Mouse (Mus musculus): Measurements from ENCODE around the gene Tmem150c. TPM values are rescaled to one million over a fixed set of nuclear protein-coding genes. Genes with fewer than 3 reads are reported as not detected.

The Tmem150c gene
- polyA plus RNA-seq, 1 experiment from 2014 or later, result 0.11 TPM

- no peaks in the 10 kb centered on the region for H3K79me2 ChIP-seq (ENCODE audit: inconsistent target)
- H3K36me3 ChIP-seq (ENCODE audit: inconsistent target), result peaks cover 40% of the 10 kb centered on the region; the same call in 1 of the 2 replicates
- H3K4me3 ChIP-seq (ENCODE audit: inconsistent target), result no peak overlapping the region
- WGBS (ENCODE audit: missing documents), result 94% methylated on average over 16 of the region's 16 CpGs
- H3K27ac ChIP-seq, result no peak overlapping the region
Observed at GRCm38 (mm10) chr5:100067579-100067978, 92.0 kb downstream of the Tmem150c start.

GRCm38 (mm10) chr5:100060876-100061275 lies 98.7 kb downstream of the Tmem150c start:
- H3K4me3 ChIP-seq (ENCODE audit: inconsistent target), result no peak overlapping the region
- peaks cover 51% of the 10 kb centered on the region for H3K36me3 ChIP-seq (ENCODE audit: inconsistent target)
- peaks cover 11% of the 10 kb centered on the region; the same call in 1 of the 2 replicates for H3K79me2 ChIP-seq (ENCODE audit: inconsistent target)
- WGBS (ENCODE audit: missing documents), result 95% methylated on average over 14 of the region's 14 CpGs
- H3K27ac ChIP-seq, result no peak overlapping the region

GRCm38 (mm10) chr5:100059326-100059725 lies 100.3 kb downstream of the Tmem150c start:
- WGBS (ENCODE audit: missing documents), result 94% methylated on average over 6 of the region's 6 CpGs
- peaks cover 43% of the 10 kb centered on the region for H3K36me3 ChIP-seq (ENCODE audit: inconsistent target)

GRCm38 (mm10) chr5:100058729-100059128 lies 100.9 kb downstream of the Tmem150c start:
- no peak overlapping the region for H3K4me3 ChIP-seq (ENCODE audit: inconsistent target)
- 98% methylated on average over 6 of the region's 6 CpGs for WGBS (ENCODE audit: missing documents)
- peaks cover 37% of the 10 kb centered on the region for H3K36me3 ChIP-seq (ENCODE audit: inconsistent target)
- peaks cover 32% of the 10 kb centered on the region; the same call in 1 of the 2 replicates for H3K79me2 ChIP-seq (ENCODE audit: inconsistent target)
- H3K27ac ChIP-seq, result no peak overlapping the region

More at GRCm38 (mm10) chr5:100059326-100059725, 100.3 kb downstream of the Tmem150c start:
- no peak overlapping the region for H3K4me3 ChIP-seq (ENCODE audit: inconsistent target)
- H3K79me2 ChIP-seq (ENCODE audit: inconsistent target), result peaks cover 26% of the 10 kb centered on the region; the same call in 1 of the 2 replicates
- no peak overlapping the region for H3K27ac ChIP-seq

- H3K79me2 ChIP-seq (ENCODE audit: inconsistent target), result peaks cover 42% of the 10 kb centered on the region; the same call in 1 of the 2 replicates
- peaks cover 28% of the 10 kb centered on the region for H3K36me3 ChIP-seq (ENCODE audit: inconsistent target)
- no peak overlapping the region for H3K27ac ChIP-seq
- WGBS (ENCODE audit: missing documents), result 98% methylated on average over 10 of the region's 15 CpGs
- H3K4me3 ChIP-seq (ENCODE audit: inconsistent target), result no peak overlapping the region
Observed at GRCm38 (mm10) chr5:100057461-100058209, 102.0 kb downstream of the Tmem150c start.

- Histone ChIP-seq H3K36me3 (ENCODE audit: inconsistent target) (peaks cover 10% of the 10 kb centered on the region; the same call in 1 of the 2 replicates), H3K27ac (no peak overlapping the region), H3K79me2 (ENCODE audit: inconsistent target) (peaks cover 59% of the 10 kb centered on the region), H3K4me3 (ENCODE audit: inconsistent target) (no peak overlapping the region)
- 98% methylated on average over 5 of the region's 5 CpGs for WGBS (ENCODE audit: missing documents)
Observed at GRCm38 (mm10) chr5:100055866-100056369, 103.7 kb downstream of the Tmem150c start.

- WGBS (ENCODE audit: missing documents), result 86% methylated on average over 11 of the region's 11 CpGs
- Histone ChIP-seq H3K36me3 (ENCODE audit: inconsistent target) (peaks cover 6% of the 10 kb centered on the region; the same call in 1 of the 2 replicates), H3K27ac (no peak overlapping the region), H3K79me2 (ENCODE audit: inconsistent target) (peaks cover 68% of the 10 kb centered on the region), H3K4me3 (ENCODE audit: inconsistent target) (no peak overlapping the region)
Observed at GRCm38 (mm10) chr5:100054807-100055547, 104.6 kb downstream of the Tmem150c start.

- Histone ChIP-seq H3K79me2 (ENCODE audit: inconsistent target) (peaks cover 91% of the 10 kb centered on the region), H3K4me3 (ENCODE audit: inconsistent target) (no peak overlapping the region), H3K27ac (no peak overlapping the region), H3K36me3 (ENCODE audit: inconsistent target) (no peaks in the 10 kb centered on the region)
- 99% methylated on average over 6 of the region's 7 CpGs for WGBS (ENCODE audit: missing documents)
Observed at GRCm38 (mm10) chr5:100052728-100053127, 106.9 kb downstream of the Tmem150c start.

GRCm38 (mm10) chr5:100049904-100050303 lies 109.7 kb downstream of the Tmem150c start:
- WGBS (ENCODE audit: missing documents), result 100% methylated on average over 3 of the region's 3 CpGs
- H3K36me3 ChIP-seq (ENCODE audit: inconsistent target), result no peaks in the 10 kb centered on the region

GRCm38 (mm10) chr5:100047871-100048270 lies 111.7 kb downstream of the Tmem150c start:
- Histone ChIP-seq H3K79me2 (ENCODE audit: inconsistent target) (peaks cover 100% of the 10 kb centered on the region), H3K4me3 (ENCODE audit: inconsistent target) (no peak overlapping the region), H3K36me3 (ENCODE audit: inconsistent target) (no peaks in the 10 kb centered on the region), H3K27ac (no peak overlapping the region)
- 92% methylated on average over 7 of the region's 7 CpGs for WGBS (ENCODE audit: missing documents)

More at GRCm38 (mm10) chr5:100049904-100050303, 109.7 kb downstream of the Tmem150c start:
- Histone ChIP-seq H3K27ac (no peak overlapping the region), H3K79me2 (ENCODE audit: inconsistent target) (peaks cover 99% of the 10 kb centered on the region), H3K4me3 (ENCODE audit: inconsistent target) (no peak overlapping the region)

- H3K27ac ChIP-seq, result no peak overlapping the region
- H3K79me2 ChIP-seq (ENCODE audit: inconsistent target), result peaks cover 100% of the 10 kb centered on the region
- WGBS (ENCODE audit: missing documents), result 93% methylated on average over 8 of the region's 8 CpGs
- H3K4me3 ChIP-seq (ENCODE audit: inconsistent target), result no peak overlapping the region
- H3K36me3 ChIP-seq (ENCODE audit: inconsistent target), result no peaks in the 10 kb centered on the region
Observed at GRCm38 (mm10) chr5:100047143-100047640, 112.4 kb downstream of the Tmem150c start.

GRCm38 (mm10) chr5:100046096-100046495 lies 113.5 kb downstream of the Tmem150c start:
- Histone ChIP-seq H3K79me2 (ENCODE audit: inconsistent target) (peaks cover 100% of the 10 kb centered on the region), H3K36me3 (ENCODE audit: inconsistent target) (no peaks in the 10 kb centered on the region), H3K27ac (no peak overlapping the region), H3K4me3 (ENCODE audit: inconsistent target) (no peak overlapping the region)
- 97% methylated on average over 3 of the region's 3 CpGs for WGBS (ENCODE audit: missing documents)

- H3K79me2 ChIP-seq (ENCODE audit: inconsistent target), result peaks cover 96% of the 10 kb centered on the region
- WGBS (ENCODE audit: missing documents), result 91% methylated on average over 5 of the region's 5 CpGs
- H3K36me3 ChIP-seq (ENCODE audit: inconsistent target), result no peaks in the 10 kb centered on the region
- no peak overlapping the region for H3K27ac ChIP-seq
- H3K4me3 ChIP-seq (ENCODE audit: inconsistent target), result no peak overlapping the region
Observed at GRCm38 (mm10) chr5:100044621-100045020, 115.0 kb downstream of the Tmem150c start.

GRCm38 (mm10) chr5:100044030-100044429 lies 115.6 kb downstream of the Tmem150c start:
- Histone ChIP-seq H3K36me3 (ENCODE audit: inconsistent target) (no peaks in the 10 kb centered on the region), H3K4me3 (ENCODE audit: inconsistent target) (no peak overlapping the region), H3K27ac (no peak overlapping the region), H3K79me2 (ENCODE audit: inconsistent target) (peaks cover 90% of the 10 kb centered on the region)
- 75% methylated on average over 4 of the region's 4 CpGs for WGBS (ENCODE audit: missing documents)
